Mouse (Mus musculus): ENCODE results near the gene Plpp3. TPM values are rescaled to one million over a fixed set of nuclear protein-coding genes. Genes with fewer than 3 reads are reported as not detected.
A peak's percentile ranks its signal among the peaks of the same experiment; 100 is the strongest.

The Plpp3 gene
- 100 to 1,000 TPM; 191 to 207 (median 194) TPM for total RNA-seq (2022)

GRCm38 (mm10) chr4:105157276-105158168 is at the start of gene Plpp3:
Gene Plpp3, plus strand, starts transcription at chr4:105157347.
- peak; percentile 67 to 69 for DNase-seq (ENCODE audit: low spot score in 2 of 2)

- no peak for DNase-seq (ENCODE audit: low spot score in 2 of 2)
Observed at GRCm38 (mm10) chr4:105107943-105108640, 49.1 kb upstream of the Plpp3 start.

- DNase-seq (ENCODE audit: low spot score in 2 of 2): no peak
Observed at GRCm38 (mm10) chr4:105108641-105109198, 48.4 kb upstream of the Plpp3 start.

- peak; percentile 68 for DNase-seq (ENCODE audit: low spot score in 2 of 2)
Observed at GRCm38 (mm10) chr4:105109199-105109989, 47.8 kb upstream of the Plpp3 start, which contains the start of gene Prkaa2. Gene Prkaa2, minus strand, starts transcription at chr4:105109890.

GRCm38 (mm10) chr4:105109990-105110683 is 47.0 kb upstream of the Plpp3 start:
- peak; percentile 48 to 69 for DNase-seq (ENCODE audit: low spot score in 2 of 2)

GRCm38 (mm10) chr4:105110684-105111035 is 46.5 kb upstream of the Plpp3 start:
- peak in 1 of 2 experiments; percentile 40 for DNase-seq (ENCODE audit: low spot score in 2 of 2)

- no peak for DNase-seq (ENCODE audit: low spot score in 2 of 2)
Observed at GRCm38 (mm10) chr4:105111770-105112169, 45.4 kb upstream of the Plpp3 start.

- DNase-seq (ENCODE audit: low spot score in 2 of 2): no peak
Observed at GRCm38 (mm10) chr4:105113042-105113441, 44.1 kb upstream of the Plpp3 start.

- DNase-seq (ENCODE audit: low spot score in 2 of 2): no peak
Observed at GRCm38 (mm10) chr4:105113468-105113867, 43.7 kb upstream of the Plpp3 start.

- DNase-seq (ENCODE audit: low spot score in 2 of 2): peak in 1 of 2 experiments; percentile 47
Observed at GRCm38 (mm10) chr4:105121081-105121480, 36.1 kb upstream of the Plpp3 start.

- peak; percentile 26 to 42 for DNase-seq (ENCODE audit: low spot score in 2 of 2)
Observed at GRCm38 (mm10) chr4:105122429-105122828, 34.7 kb upstream of the Plpp3 start.

- no peak for DNase-seq (ENCODE audit: low spot score in 2 of 2)
Observed at GRCm38 (mm10) chr4:105129212-105129611, 27.9 kb upstream of the Plpp3 start.

GRCm38 (mm10) chr4:105131756-105132314 is 25.3 kb upstream of the Plpp3 start:
- DNase-seq (ENCODE audit: low spot score in 2 of 2): no peak

GRCm38 (mm10) chr4:105133350-105134050 is 23.6 kb upstream of the Plpp3 start:
- DNase-seq (ENCODE audit: low spot score in 2 of 2): no peak

- no peak for DNase-seq (ENCODE audit: low spot score in 2 of 2)
Observed at GRCm38 (mm10) chr4:105149492-105149891, 7.7 kb upstream of the Plpp3 start.

GRCm38 (mm10) chr4:105151911-105152690 is 5.0 kb upstream of the Plpp3 start:
- peak; percentile 61 to 63 for DNase-seq (ENCODE audit: low spot score in 2 of 2)

GRCm38 (mm10) chr4:105153227-105153626 is 3.9 kb upstream of the Plpp3 start:
- no peak for DNase-seq (ENCODE audit: low spot score in 2 of 2)

- DNase-seq (ENCODE audit: low spot score in 2 of 2): no peak
Observed at GRCm38 (mm10) chr4:105156281-105156680, 866 bp upstream of the Plpp3 start.

- no peak for DNase-seq (ENCODE audit: low spot score in 2 of 2)
Observed at GRCm38 (mm10) chr4:105156955-105157275, 232 bp upstream of the Plpp3 start.
